Mouse (Mus musculus) cerebellum, adult 2 months (tissue): ENCODE measurements at regions not wholly inside any gene's neighbourhood (a gene's known extent, or its start where the extent isn't known, plus 50 kb on each side); places are given as distances from the start of the nearest gene placed in this dataset.

Source experiments
- CTCF ChIP-seq: fragments of 200-500 bp; IDR thresholded peaks from 2 replicates; pipeline ENCODE4 v1.5.1; 2011; ENCODE audit warnings: low read depth, mild to moderate bottlenecking, control low read depth, low read length, moderate library complexity, borderline replicate concordance; ENCODE audit not compliant: insufficient read depth
- POLR2A ChIP-seq: fragments of 200-500 bp; IDR thresholded peaks from 2 replicates; pipeline ENCODE4 v1.6.1; 2011; ENCODE audit warnings: low read length, control low read depth, borderline replicate concordance; ENCODE audit not compliant: insufficient read depth

GRCm38 (mm10) chr7:73306728-73307127, 68.6 kb upstream of the Rgma start:
- TF ChIP-seq CTCF (no peak), POLR2A (no peak)
